Mouse (Mus musculus) embryonic facial prominence, embryonic 11.5 days (tissue): ENCODE data around the gene Bag5. TPM values are rescaled to one million over a fixed set of nuclear protein-coding genes. Genes with fewer than 3 reads are reported as not detected.

Experiments used
- ATAC-seq: fragments of 200-750 bp; cut with Nextera tagmentation; replicated peaks from 2 replicates; pipeline ENCODE4 v1.8.0; 2017; ENCODE audit warnings: low read depth; ENCODE audit not compliant: insufficient number of reproducible peaks, low FRiP score, low TSS enrichment
- DNase-seq: peaks from one replicate; pipeline ENCODE4 v3.0.0-alpha.2; 2015; ENCODE audit warnings: low spot score
- H3K27ac ChIP-seq: fragments of 300-500 bp; sonication (generic); replicated peaks from 2 replicates; pipeline ENCODE4 v1.5.1; 2014; ENCODE audit warnings: mild to moderate bottlenecking, low read depth, low read length, control low read depth
- H3K27me3 ChIP-seq: fragments of 300-500 bp; sonication (generic); 2 replicates; pipeline ENCODE4 v1.6.1; 2014; ENCODE audit warnings: mild to moderate bottlenecking, low read length, moderate library complexity, mixed read lengths; ENCODE audit not compliant: control insufficient read depth, insufficient read depth
- H3K36me3 ChIP-seq: fragments of 300-500 bp; sonication (generic); replicated peaks from 2 replicates; pipeline ENCODE4 v1.6.1; 2014; ENCODE audit warnings: low read depth, mild to moderate bottlenecking, low read length, moderate library complexity, mixed read lengths; ENCODE audit not compliant: control insufficient read depth, insufficient read depth
- H3K4me1 ChIP-seq: fragments of 300-500 bp; sonication (generic); 2 replicates; pipeline ENCODE4 v1.6.1; 2014; ENCODE audit warnings: low read length, mixed read lengths; ENCODE audit not compliant: control insufficient read depth, insufficient read depth
- H3K4me2 ChIP-seq: fragments of 300-500 bp; sonication (generic); 2 replicates; pipeline ENCODE4 v1.6.1; 2014; ENCODE audit warnings: low read depth, mild to moderate bottlenecking, control low read depth, low read length, moderate library complexity
- H3K4me3 ChIP-seq: fragments of 300-500 bp; sonication (generic); 2 replicates; pipeline ENCODE4 v1.5.1; 2014; ENCODE audit warnings: low read depth, low read length, control low read depth
- H3K9ac ChIP-seq: fragments of 300-500 bp; sonication (generic); replicated peaks from 2 replicates; pipeline ENCODE4 v1.6.1; 2014; ENCODE audit warnings: mild to moderate bottlenecking, control low read depth, low read length
- H3K9me3 ChIP-seq: fragments of 300-500 bp; sonication (generic); replicated peaks from 2 replicates; pipeline ENCODE4 v1.6.1; 2016; ENCODE audit warnings: mild to moderate bottlenecking, low read length, inconsistent platforms, mixed read lengths; ENCODE audit not compliant: control insufficient read depth
- WGBS: fragments of 180-500 bp; shearing (Covaris S2); extraction: QIAGEN DNeasy Blood & Tissue Kit; methylation state at CpG from one replicate; pipeline ENCODE4 v1.1.7; 2014; 5-methylcytosine and 5-hydroxymethylcytosine counted together
- polyA plus RNA-seq: library from polyadenylated mRNA; unstranded; fragments of >200 nt; fragmentation: Nextera tagmentation; extraction: Ambion mirVana; gene quantifications from 2 replicates; pipeline ENCODE4 v1.2.1, GENCODE M21; 2014

The Bag5 gene
- polyA plus RNA-seq, 1 experiment from 2014 or later: 56.8 TPM

DNA sequence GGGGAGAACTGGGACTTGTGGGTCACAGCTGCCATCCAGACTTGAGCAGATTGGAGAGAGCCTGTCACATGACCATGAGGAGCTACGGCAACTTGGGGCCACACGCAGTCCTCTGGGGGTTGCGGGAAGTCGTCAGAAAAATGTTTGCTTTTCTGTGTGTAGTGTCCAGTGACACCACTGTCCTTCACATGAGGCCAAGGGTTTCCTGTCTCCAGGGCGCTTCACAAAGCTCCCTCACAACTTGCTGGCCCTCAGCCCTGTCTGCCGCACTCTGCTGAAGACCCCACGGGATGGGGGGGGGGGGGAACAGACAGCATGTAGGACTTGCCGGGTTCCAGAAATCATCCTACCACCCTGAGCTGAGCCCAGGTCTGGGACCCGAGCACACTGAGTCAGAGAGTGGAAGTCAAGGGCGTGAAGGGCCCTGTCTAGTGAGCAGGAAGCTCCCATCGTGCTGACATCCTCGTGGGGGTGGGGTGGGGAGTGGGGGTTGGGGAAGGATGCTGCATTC is 18.7 kb downstream of the Bag5 start:
- WGBS: 5% methylated on average over 12 of the region's 12 CpGs
- H3K36me3 ChIP-seq: no peaks in the 10 kb centered on the region
- peak overlapping the region; percentile 22; the same call in 1 of the 2 replicates for H3K4me2 ChIP-seq
- no peaks in the 10 kb centered on the region for H3K9me3 ChIP-seq
- peaks cover 18% of the 10 kb centered on the region for H3K4me1 ChIP-seq
- H3K9ac ChIP-seq: peak overlapping the region; percentile 35
- peak; percentile 47 for DNase-seq
- no peak overlapping the region for H3K4me3 ChIP-seq
- peak; percentile 15 for ATAC-seq
- peak overlapping the region; percentile 75 for H3K27ac ChIP-seq
- no peaks in the 10 kb centered on the region for H3K27me3 ChIP-seq

DNA sequence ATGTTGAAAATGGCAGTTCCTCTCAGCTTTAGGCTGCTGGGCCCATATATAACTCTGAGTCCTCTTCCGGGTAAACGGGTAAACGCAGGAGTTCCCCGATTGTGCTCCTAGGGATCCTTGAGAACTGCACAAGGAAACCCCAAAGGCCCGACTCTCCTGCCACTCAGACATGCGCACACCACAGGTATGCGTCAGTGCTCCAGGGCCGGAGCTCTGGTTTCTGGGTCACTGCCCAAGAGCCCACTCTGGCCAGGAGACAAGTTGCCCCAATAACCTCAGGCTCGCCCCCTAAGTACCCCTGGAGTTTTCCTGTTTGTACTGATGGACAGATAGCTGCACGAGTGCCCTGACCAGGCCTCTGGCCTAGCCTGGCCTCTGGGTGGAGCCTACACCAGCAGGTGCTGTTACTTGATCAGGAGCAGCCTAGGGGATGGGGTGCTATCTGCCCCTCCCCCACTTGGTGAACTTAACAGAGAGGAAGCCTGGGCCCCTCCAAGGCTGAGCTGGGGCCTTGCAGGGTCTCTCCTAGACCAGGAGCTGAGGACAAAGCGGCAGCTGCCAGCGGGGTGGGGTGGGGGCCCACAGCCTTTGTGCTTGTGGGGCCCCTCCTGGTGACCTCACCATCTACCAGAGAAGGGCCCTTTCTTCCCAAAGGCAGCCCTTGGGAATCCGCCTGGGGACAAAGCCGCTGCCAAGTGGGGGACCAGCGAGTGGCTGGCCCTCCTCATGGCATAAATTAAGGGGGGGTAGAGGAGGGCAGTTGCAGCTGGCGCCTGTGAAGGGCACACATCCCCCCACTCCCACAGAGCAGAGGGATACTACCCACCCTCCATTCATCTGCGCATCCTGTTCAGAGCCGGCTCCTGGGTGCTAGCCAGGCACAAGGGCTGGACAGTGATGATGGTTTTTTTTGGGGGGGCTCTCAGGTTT is 19.5 kb downstream of the Bag5 start:
- Histone ChIP-seq H3K9me3 (no peaks in the 10 kb centered on the region), H3K4me2 (peak overlapping the region; percentile 22), H3K27me3 (no peaks in the 10 kb centered on the region), H3K4me3 (no peak overlapping the region), H3K27ac (peak overlapping the region; percentile 75), H3K36me3 (no peaks in the 10 kb centered on the region), H3K4me1 (peaks cover 18% of the 10 kb centered on the region), H3K9ac (peak overlapping the region; percentile 35)
- DNase-seq (peak; percentile 65), ATAC-seq (peak; percentile 87)
- 26% methylated on average over 18 of the region's 18 CpGs for WGBS

DNA sequence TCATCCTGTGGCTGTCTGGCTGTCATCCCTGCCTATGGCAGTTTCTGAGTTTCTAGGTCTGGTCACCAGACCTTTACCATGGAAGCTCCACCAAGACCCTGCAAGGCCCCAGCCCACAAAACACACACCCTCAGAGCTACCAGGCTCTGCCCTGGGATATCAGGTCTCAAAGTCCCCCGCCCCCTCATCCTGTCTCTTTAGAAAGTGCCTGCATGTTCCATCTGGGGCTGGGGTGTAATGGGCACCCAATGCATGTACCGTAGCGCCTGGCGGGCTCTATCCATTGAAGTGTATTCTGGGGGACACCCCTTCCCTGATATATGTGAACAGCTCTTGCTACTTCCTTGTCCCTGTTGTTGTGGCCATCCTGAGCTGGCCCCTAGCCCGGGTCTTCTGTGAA is 20.2 kb downstream of the Bag5 start:
- Histone ChIP-seq H3K9me3 (no peaks in the 10 kb centered on the region), H3K4me2 (no peak overlapping the region), H3K4me1 (peaks cover 18% of the 10 kb centered on the region), H3K27ac (peak overlapping the region; percentile 61; the same call in 1 of the 2 replicates), H3K27me3 (no peaks in the 10 kb centered on the region), H3K9ac (no peak overlapping the region), H3K36me3 (no peaks in the 10 kb centered on the region), H3K4me3 (no peak overlapping the region)
- WGBS: 74% methylated on average over 5 of the region's 5 CpGs
- ATAC-seq: no peak
- DNase-seq: no peak

DNA sequence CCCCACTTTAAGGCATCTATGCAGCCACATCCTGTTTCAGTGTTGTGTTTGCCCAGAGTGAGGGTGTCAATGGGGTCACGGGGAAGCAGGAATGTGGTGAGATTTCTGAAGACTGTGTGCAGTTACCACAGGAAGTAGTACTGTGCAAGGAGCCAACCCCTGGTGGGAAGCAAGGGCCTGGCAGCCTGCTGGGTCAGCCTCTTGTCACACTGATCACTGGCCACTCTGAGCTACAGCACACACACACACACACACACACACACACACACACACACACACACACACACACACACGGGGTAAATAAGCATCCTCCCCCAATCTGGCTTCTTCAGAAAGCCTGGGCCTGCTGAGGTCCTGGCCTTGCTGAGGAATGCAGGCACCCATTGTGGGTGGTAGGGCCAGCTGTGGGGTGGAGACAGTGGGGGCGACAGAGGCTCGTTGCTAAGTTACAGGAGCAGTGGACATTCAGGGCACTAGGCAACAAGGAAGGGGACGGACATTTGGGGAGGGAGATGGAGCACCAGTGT is 21.6 kb downstream of the Bag5 start:
- H3K27me3 ChIP-seq: no peaks in the 10 kb centered on the region
- H3K9me3 ChIP-seq: no peaks in the 10 kb centered on the region
- H3K4me3 ChIP-seq: no peak overlapping the region
- peak overlapping the region; percentile 4 for H3K9ac ChIP-seq
- peak overlapping the region; percentile 35; the same call in 1 of the 2 replicates for H3K27ac ChIP-seq
- ATAC-seq (no peak), DNase-seq (no peak)
- peaks cover 18% of the 10 kb centered on the region for H3K4me1 ChIP-seq
- 18% methylated on average over 5 of the region's 5 CpGs for WGBS
- no peaks in the 10 kb centered on the region for H3K36me3 ChIP-seq
- no peak overlapping the region for H3K4me2 ChIP-seq

DNA sequence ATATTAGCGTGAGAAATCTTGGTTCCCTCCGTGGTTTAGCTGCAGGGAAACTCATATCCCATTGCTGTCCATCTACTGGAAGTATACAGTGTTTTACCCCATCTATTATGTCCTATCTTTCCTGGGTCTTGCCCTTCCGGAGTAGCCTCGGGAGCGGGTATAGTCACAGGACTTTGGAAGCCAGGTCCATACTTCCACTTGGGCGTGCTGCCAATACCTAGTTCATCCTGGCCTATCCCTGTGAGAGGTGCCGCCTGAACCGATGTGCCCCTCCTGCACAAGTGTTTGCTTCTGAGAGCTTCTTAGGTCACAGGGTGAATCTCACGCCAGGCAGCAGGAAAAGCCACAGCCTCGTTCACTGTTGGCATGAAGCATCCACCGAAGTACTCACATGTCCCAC is 23.6 kb downstream of the Bag5 start:
- Histone ChIP-seq H3K9ac (no peak overlapping the region), H3K9me3 (no peaks in the 10 kb centered on the region), H3K36me3 (no peaks in the 10 kb centered on the region), H3K27me3 (no peaks in the 10 kb centered on the region), H3K4me3 (no peak overlapping the region), H3K4me2 (no peak overlapping the region), H3K27ac (no peak overlapping the region), H3K4me1 (peaks cover 11% of the 10 kb centered on the region)
- WGBS: 92% methylated on average over 11 of the region's 11 CpGs
- DNase-seq (no peak), ATAC-seq (no peak)

DNA sequence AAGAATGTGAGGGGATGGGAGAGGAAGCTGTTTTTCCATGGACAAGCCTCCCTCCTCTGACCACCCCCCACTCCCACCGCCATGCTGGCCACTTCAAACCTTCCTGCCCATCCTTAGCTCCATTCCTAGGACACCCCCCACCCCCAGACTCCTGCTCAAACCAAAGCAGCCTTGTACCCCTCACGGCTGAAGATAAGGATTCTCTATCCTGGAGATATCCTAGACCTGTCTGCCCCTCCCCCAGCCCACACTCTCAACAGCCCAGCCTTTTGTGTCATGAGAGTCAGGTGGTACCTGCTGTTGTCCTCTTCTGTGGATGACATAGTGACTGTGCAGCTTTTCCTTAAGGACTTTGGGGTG is 25.0 kb downstream of the Bag5 start:
- H3K27ac ChIP-seq: no peak overlapping the region
- no peak overlapping the region for H3K4me3 ChIP-seq
- no peak for ATAC-seq
- H3K9ac ChIP-seq: no peak overlapping the region
- no peaks in the 10 kb centered on the region for H3K4me1 ChIP-seq
- 39% methylated on average over 2 of the region's 2 CpGs for WGBS
- H3K36me3 ChIP-seq: no peaks in the 10 kb centered on the region
- H3K27me3 ChIP-seq: no peaks in the 10 kb centered on the region
- no peak overlapping the region for H3K4me2 ChIP-seq
- no peak for DNase-seq
- no peaks in the 10 kb centered on the region for H3K9me3 ChIP-seq

DNA sequence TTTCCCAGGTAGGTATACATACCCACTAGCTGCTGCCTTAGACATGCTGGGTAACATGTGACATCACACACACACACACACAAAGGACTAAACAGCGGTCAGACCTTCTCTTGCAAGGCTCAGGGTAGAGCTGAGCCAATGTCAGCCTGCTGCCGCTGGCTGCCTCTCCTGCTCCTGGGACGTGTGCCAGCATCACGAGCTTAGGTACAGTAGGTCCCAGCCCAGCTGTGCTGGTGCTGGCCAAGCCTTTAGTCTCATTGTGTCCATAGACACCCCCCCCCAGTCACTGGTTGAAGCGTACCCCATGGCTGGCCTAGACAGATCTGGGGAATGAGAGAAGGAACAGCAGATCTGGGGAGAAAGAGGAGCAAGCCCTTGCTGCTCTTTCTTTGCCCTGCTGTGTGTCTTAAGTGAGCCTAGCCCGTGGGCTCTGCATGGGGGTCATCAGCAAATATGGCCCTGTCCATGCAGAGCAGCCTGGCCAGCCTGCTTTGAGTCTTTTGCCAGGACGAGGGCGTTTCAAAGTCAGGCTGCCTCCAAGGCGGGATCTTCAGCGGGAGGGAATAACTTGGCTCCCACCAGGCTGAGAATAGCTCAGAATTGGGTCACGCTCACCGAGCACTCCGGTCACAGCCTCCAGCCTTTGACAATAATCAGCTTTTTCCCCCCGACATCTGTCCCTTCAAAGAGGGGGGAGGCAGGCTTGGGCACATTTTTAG is 25.5 kb downstream of the Bag5 start:
- WGBS: 40% methylated on average over 14 of the region's 14 CpGs
- H3K9me3 ChIP-seq: no peaks in the 10 kb centered on the region
- no peaks in the 10 kb centered on the region; the same call in 1 of the 2 replicates for H3K36me3 ChIP-seq
- H3K9ac ChIP-seq: no peak overlapping the region
- H3K4me2 ChIP-seq: no peak overlapping the region
- no peak overlapping the region for H3K4me3 ChIP-seq
- ATAC-seq: no peak
- no peak for DNase-seq
- H3K27ac ChIP-seq: no peak overlapping the region
- no peaks in the 10 kb centered on the region for H3K27me3 ChIP-seq
- H3K4me1 ChIP-seq: no peaks in the 10 kb centered on the region
